Mouse (Mus musculus) olfactory bulb, adult 2 months (tissue): ENCODE results near the gene Zbtb25.

ENCODE experiments used
- CTCF ChIP-seq: fragments of 200-500 bp; IDR thresholded peaks from 2 replicates; pipeline ENCODE4 v1.5.1; 2012; ENCODE audit warnings: low read depth, mild to moderate bottlenecking, low read length, moderate library complexity; ENCODE audit not compliant: insufficient read depth
- POLR2A ChIP-seq: fragments of 200-500 bp; IDR thresholded peaks from 2 replicates; pipeline ENCODE4 v1.6.1; 2012; ENCODE audit warnings: mild to moderate bottlenecking, low read depth, low read length, moderate library complexity; ENCODE audit not compliant: insufficient read depth

- no peak for TF ChIP-seq CTCF
- no peak for TF ChIP-seq POLR2A
Observed at GRCm38 (mm10) chr12:76404836-76405182, 35.4 kb upstream of the Zbtb25 start.
